Mouse (Mus musculus) testis, postnatal 14 days (tissue): ENCODE results near the gene Vangl2.

Source experiments
- DNase-seq: peaks from one replicate; pipeline ENCODE4 v3.0.0; 2021; ENCODE audit warnings: low spot score

Gene Vangl2

DNA sequence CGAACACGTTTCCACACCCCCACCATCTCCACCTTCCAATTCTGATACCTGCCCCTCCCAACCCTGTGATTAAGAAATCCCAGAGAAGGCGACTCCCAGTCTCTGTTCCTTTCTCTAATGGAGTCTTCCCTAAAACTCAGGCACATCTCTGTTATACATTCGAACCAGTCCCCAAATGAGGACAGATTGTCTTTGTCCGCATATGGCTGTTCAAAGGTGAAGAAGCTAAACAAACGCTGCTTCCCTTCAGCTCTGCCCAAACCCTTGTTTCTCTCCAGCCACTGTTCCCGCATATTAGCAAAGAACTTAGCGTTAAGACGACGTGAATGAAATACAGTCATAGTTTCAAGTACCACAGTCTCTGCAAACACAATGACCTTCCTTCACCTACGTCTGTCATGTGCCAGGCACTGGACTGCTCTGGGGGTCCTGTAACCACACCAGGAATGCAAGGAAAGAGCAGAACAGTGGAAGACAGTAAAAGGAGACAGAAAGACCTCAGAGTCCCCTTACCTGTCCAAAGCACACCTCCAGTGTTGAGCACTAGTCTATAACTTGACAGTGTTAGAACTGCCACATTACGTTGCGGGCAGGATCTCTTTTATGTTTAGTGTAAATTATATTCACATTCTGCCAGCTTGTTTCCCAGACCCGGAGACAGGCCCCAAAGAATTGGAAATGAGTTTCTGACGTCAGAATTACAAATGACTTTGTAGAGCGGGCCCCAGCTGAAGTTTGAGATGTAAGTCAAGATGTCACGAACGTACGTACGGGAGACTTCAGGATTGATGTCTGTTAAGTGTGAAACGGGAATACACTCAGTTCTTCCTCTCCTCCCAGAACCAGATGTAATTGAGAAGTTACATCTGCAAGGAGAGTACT lies at the start of gene Vangl2:
TSS of gene Vangl2 (minus strand) at position 51 of the 882 bp plus-strand sequence.
- no peak for DNase-seq

GRCm38 (mm10) chr1:172077981-172078380 lies 49.7 kb upstream of the Vangl2 start:
- DNase-seq, result no peak

- no peak for DNase-seq
These were observed 44.4 kb upstream of the Vangl2 start for GRCm38 (mm10) chr1:172072604-172073003.

DNA sequence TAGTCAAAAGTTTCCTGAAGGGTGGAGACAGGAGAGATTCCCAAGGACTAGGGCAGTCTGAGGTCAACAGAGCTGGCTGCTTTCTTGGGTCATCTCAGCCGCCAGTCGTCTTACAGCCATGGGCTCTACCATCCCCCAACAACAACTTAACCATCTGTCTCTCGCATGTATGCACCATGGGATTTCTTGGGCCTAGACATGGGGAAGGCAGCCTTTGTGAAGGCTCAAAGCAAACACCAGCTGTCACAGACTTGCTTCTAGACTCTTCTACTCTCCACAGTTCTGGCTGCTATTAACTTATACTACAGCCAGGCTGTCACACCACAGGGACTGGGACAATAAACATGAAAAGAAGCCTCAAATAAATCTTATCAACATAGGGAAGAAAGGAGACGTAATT lies 43.3 kb upstream of the Vangl2 start:
- DNase-seq, result no peak

- no peak for DNase-seq
These were observed 42.0 kb upstream of the Vangl2 start for GRCm38 (mm10) chr1:172070227-172070626.

GRCm38 (mm10) chr1:172064613-172065141 lies 36.4 kb upstream of the Vangl2 start:
- no peak for DNase-seq

DNA sequence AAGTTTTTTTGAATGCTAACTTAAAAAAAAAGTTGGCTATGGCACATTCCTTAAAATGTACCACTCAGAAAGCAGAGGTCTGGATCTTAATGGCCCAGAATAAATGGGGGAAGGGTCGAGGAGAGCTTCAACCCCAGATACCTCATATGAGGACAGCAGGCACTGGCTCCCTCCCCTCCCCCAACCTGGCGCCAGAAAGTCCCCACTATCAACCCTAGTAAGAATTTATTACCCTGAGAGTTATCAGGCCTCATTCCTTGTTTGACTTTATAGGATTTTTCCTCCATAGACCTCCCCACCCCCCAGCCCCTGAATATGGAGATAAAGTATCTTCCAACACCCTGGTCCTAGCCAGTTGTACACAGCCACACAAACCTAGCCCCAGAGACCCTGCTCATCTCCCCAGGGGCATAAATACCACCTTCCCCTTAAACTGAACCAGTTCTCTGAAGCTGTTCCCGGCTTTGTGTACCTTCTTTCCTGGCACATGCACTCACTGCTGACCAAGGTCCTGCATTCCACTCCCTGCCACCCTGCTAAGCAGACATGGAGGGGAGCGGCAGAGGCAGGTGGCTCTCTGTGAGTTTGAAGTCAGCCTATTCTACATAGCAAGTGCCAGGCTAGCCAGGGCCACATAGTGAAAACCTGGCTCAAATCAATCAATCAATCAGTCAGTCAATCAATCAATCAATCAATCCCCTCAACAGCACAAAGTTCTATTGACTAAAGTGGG lies 35.2 kb upstream of the Vangl2 start:
- DNase-seq, result no peak

DNA sequence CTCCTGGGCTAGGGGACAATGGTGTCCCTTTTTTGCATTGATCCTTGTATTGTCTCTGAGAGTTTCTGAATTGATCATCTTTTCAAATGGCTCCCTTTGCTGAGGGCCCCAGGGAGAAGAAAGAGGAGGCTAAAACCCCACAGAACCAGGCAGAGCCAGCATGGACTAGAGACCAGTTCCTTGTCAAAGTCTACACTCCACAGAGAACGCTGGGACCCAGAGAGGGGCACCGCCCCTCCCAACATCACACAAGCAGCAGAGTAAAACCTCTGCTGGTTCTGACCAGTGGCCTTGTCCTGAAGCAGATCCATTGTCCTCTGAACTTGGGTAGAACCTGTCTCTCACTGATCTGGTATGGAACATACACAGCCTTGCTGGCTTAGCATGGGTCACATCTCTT lies 33.9 kb upstream of the Vangl2 start:
- no peak for DNase-seq

GRCm38 (mm10) chr1:172061217-172061616 lies 33.0 kb upstream of the Vangl2 start:
- no peak for DNase-seq

DNA sequence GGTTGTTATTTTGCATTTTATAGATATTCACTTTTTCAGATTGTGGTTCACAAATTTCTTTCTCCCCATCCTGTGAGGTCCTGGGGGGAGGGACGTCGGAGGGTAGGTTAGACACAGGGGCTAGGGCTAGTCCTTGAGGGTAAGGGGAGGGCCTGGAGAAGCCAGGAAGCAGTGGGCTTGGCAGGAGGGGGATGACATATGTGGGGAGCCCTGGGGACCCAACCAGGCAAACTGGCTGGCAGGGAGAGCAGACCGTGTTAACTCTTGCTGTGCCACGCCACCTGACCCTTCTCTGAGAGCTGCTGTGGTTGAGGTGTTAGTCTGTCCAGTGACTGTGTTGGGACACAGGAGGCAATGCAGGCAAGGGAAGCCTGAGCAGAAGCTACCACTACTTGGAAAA lies 32.4 kb upstream of the Vangl2 start:
- no peak for DNase-seq

DNA sequence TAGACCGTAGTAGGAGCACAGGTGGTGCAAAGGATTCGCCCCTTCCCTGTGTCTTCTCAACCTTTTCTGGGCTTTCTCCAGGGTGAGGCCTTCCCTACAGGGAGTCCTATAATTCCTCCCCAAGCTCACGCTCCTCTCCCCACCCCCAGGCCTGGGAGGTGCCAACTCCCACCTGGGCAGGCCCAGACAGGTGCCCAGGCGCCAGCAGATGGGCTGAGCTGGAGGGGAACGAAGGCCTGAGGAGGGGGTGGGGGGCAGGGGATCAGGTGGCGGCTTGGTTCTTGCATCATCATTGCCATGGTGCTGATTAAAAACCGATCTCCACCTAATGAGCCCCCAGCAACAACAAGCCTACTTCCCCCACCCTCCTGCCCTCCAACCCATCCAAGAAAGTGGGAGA lies 30.6 kb upstream of the Vangl2 start:
- no peak for DNase-seq

DNA sequence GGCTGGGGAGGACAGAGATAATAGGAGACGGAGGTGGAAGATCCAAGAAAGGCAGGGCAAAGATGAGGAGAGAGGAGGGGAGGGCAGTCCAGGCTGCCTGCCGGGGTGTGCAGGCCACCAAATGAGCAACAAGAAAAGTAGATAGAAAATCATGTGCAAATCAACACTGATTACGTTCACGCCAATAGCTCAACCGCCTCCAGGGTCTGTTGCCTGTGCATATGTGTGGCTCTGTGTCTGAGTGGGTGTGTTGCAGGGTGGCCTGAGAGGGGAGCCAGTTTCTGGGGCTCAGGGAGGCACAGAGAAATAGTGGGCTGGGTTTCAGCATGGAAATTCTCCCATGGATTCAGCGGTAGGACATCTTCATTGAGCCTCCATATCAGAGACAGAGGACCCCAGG lies 30.1 kb upstream of the Vangl2 start:
- no peak for DNase-seq

DNA sequence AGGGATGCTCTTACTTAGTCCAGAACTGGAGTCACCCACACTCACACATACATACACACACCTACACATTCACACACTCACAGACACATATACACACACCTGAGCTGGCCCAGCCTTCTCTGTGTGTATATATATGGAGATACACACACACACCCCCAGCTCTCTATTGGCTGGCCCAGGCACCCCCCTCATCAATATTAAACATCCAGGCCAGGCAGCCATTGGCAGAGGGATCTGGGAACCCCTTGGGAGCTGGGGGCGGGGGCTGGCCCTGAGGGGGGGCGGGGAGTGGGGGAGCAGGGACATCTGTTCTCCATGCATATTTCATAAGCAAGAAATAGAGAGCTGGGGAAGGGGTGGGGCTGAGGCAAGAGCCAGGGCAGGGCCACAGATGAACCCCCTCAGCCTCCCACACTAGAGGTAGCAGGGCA lies 29.3 kb upstream of the Vangl2 start, which contains the start of gene Nhlh1:
TSS of gene Nhlh1 (minus strand) at position 83 of the 431 bp plus-strand sequence.
- DNase-seq, result no peak

- no peak for DNase-seq
These were observed 28.0 kb upstream of the Vangl2 start for GRCm38 (mm10) chr1:172056251-172056650.

DNA sequence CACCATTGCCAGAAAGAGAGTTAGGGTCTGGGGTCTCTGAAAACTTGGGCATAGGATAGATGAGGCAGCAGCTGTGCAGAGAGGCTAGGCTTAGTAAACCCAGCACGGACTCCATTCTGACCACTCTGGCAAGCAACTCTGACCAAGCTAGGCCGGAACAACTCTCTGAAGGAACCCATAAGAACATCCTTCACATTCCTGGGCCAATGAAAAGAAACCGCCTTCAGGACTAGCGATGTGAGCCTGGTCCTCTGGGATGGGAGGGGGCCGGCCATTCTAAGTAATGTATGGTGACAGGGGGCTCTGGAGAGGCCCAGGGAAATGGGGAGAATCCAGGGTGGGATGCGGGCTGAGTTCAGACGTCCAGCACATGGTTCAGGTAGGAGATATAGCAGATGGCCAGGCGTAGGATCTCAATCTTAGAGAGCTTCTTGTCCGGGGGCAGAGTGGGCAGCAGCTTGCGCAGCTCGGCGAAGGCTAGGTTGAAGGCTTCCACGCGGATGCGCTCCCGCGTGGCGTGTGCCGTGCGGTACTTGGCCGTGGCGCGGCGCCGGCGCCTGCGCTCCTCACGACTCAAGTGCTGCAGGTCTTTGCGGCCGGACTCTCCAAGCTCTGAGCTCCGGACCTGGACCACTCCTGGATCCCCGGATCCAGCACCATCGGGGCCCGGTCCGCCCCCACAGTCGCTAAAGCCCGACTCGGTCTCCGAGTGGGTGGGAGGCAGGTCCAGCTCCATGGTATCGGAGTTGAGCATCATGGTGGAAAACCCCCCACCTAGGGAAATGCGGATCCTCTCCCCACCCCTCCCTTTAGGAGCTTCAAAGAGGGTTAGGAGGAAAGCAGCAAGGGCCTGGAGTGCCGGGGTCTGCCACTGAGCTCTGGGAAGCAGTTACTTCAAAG lies 25.5 kb upstream of the Vangl2 start:
- DNase-seq, result no peak

- no peak for DNase-seq
These were observed 24.6 kb upstream of the Vangl2 start for GRCm38 (mm10) chr1:172052766-172053279.

GRCm38 (mm10) chr1:172049131-172049782 lies 21.0 kb upstream of the Vangl2 start:
- no peak for DNase-seq

- no peak for DNase-seq
These were observed 20.0 kb upstream of the Vangl2 start for GRCm38 (mm10) chr1:172048241-172048734.

DNA sequence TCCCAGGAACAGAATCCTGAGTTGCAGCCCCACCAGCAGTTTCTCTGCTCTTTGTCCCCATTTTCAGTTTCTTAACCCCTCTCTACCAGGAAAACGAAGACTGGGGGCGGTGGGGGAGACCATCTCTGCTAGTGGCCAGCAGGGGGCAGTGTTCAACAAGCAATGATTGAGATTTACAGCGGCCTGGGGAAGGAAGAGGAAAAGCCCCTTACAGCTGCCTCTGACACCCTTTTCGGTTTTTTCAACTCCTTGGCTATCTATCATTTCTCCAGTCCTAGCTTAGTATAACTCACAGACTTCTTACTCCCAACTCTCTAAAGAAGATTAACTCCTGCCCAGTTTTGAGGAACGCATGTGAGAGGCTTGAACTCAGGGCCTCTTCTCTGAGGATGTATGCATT lies 18.7 kb upstream of the Vangl2 start:
- DNase-seq, result no peak

DNA sequence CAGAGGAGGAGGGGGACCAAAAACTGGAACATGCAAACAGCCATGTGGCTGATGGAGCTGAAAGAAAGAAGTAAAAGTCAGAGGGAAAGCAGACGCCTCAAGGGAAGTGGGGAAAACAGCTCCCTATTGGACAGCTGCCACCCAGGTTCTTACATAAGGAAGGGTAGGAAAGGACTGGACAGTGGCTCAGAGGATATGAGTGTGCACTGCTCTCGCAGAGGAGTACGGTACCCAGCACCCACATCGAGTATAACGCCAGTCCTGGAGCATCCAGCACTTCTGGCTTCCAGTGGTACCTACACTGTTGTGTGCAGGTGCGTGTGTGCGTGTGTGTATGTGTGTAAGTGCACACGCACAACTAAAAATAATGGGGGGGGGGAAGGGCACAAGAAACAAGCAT lies 18.2 kb upstream of the Vangl2 start:
- DNase-seq, result no peak

DNA sequence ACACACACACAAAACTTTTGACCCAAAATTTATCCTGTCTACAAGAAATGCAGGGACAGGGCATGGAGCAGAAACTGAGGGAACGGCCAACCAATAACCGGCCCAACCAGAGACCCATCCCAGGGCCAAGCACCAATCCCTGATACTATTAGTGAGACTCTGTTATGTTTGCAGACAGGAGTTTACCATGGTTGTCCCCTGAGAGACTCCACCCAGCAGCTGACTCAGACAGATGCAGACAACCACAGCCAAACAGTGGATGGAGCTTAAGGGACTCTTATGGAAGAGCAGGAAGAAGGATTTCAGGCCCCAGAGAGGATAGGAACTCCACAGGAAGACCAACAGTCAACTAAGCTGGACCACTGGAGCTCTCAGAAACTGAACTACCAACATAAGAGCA lies 1.7 kb upstream of the Vangl2 start:
- no peak for DNase-seq
